Mouse (Mus musculus): Measurements from ENCODE around the gene Zbtb38.

Gene Zbtb38

GRCm38 (mm10) chr9:96752603-96753114 is at the start of gene Zbtb38:
TSS of gene Zbtb38 (minus strand) at chr9:96752831.
- peak; percentile 62 for DNase-seq

DNA sequence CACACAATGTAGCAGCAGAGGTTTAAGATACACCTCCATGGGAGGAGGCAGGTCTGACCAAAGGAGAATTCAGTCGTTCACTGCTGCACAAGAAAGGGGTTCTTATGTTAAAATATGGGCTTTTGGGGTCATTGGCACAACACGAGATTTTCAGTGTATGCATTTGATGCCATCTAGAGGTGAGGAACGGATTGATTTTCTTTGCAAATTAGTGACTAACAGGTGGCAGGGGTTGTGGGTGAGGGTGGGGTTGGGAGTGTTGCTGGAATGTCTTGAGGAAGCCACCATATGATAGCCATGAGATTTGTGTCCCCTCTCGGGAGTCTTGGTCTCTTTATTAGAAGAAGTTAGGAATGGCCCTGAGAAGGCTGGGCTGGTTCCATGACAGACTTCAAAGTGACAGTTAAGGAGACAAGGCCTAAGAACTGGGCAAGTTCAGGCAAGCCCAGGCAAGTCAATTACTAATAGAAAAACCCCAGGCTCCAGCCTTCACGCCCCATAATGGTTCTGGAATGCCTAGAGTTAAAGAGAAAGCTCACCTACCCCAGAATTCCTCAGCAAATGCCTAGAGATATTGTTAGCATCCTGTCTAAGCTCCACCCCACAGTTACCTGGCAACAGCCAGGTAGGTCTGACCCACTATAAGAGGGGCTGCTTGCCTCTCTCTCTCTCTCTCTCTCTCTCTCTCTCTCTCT is 47.6 kb upstream of the Zbtb38 start:
- DNase-seq, result peak; percentile 37

GRCm38 (mm10) chr9:96797311-96797710 is 44.7 kb upstream of the Zbtb38 start:
- DNase-seq, result no peak

GRCm38 (mm10) chr9:96795399-96795928 is 42.8 kb upstream of the Zbtb38 start:
- DNase-seq, result peak; percentile 75

DNA sequence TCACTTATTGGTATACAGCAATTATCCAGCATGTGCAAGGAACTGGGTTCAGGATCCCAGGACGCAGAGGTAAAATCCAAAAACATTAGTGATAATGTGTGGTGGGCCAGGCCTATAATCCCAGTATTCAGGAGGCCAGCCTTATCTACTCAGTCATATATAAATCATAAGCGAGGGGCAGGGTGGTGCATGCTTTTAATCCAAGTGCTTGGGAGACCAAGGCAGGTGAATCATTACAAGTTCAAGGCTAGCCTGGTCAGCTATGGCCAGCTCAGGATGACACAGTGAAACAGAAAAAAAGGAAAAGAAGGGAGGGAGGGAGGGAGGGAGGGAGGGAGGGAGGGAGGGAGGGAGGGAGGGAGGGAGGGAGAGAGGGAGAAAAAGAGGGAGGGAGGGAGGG is 42.0 kb upstream of the Zbtb38 start:
- DNase-seq, result no peak

GRCm38 (mm10) chr9:96792543-96792942 is 39.9 kb upstream of the Zbtb38 start:
- no peak for DNase-seq

DNA sequence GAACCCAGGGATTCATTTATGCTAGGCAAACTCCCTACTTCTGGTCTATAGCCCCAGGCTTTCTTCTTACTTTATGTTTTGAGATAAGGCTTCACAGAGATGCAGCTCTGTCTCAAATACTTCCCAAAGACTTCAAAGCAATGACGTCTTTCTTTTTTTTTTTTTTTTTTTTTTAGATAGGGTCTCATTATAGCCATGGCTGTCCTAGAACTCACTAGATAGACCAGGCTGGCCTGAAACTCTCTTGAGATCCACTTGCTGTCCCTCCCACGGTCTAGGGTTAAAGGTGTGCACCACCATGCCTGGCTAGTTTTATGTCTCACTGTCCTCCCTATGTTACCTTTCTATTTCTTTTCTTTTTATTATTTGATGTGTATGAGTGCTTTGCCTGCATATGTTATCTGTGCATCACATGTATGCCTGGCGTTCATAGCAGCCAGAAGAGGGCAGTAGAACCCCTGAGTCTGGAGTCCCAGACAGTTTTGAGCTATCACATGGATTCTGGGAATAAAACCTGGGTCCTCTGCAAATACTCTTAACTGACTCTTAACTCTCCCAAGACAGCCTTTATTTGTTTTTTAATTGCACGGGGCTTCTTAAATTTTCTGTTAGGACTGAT is 37.9 kb upstream of the Zbtb38 start:
- DNase-seq, result no peak

- DNase-seq, result no peak
Observed at GRCm38 (mm10) chr9:96789906-96790305, 37.3 kb upstream of the Zbtb38 start.

GRCm38 (mm10) chr9:96787797-96788196 is 35.2 kb upstream of the Zbtb38 start:
- DNase-seq, result no peak

DNA sequence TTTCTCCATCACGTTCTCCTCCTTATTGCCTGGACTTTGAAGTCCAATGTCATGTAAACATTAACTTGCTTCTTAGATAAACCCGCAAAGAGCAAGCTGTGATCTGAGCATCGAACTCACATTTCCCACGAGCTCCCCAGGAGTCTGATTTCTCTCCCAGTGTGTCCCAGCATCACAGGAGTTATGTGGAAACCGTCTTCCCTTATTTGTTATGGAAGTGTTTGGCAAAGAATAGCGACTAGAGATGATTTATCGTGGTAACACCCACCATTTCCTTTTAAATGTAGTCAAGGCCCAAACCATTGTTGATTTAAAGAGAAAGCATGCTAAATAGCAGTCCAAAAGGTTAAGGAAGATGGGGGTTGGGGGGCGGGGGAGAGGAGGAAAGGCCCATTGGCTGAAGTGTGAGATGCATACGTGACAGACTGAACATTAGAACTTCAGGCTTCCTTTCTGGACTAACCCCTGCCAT is 33.3 kb upstream of the Zbtb38 start:
- no peak for DNase-seq

DNA sequence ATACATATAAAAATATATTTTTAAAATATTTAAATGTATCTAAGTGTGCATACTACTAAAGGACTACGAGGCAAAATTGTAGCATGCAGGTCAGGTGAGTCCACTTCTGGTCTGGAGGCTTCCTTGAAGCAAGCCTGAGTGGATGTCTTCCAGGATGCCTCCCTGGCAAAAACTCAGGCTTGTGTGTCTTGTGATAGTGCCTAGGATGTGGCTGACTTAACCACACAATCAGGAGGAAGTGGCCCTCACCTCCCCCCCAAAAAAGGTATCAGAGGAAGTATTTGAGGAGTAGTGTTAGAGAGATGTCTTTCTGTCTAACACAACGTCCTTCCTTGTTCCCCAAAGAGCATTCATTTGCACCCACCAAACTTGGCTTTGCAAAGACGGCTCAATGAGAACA is 32.6 kb upstream of the Zbtb38 start:
- DNase-seq, result no peak

DNA sequence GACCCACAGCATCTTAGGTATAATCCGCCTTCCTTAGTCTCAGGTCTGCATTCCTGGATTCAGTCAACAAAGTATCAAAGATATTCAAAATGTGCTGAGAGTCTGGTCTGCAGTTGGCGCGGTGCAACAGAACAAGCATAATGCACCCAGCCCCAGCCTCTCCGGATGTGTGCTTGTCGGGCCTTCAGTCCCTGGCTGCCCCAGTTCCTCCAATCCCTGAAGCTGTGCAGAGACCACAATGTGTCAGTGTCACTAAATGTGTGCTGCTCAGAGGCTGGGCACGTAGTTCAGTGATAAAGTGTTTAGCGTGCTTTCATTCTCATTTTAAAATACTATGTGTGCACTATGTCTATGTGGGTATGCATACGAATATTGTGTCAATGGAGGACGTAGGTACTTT is 31.0 kb upstream of the Zbtb38 start:
- DNase-seq, result no peak

DNA sequence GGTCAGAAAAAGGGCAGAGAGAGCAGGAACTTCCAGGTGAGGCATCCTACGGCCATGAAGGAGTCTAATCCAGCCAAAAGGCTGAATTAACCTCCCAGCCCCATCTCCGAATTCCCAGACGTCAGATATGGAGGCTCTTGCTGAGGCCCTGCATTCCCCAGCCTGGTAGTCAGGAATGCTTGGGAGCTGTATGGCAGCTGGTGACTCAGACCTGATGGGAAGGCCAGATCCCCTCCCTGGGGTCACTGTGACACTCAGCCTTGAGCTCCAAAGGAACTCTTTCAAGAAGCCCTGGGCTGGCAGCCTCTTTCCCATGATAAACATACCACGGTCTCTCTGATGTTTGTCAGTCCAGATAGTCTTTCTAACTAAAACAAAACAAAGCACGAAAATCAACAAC is 30.6 kb upstream of the Zbtb38 start:
- DNase-seq, result no peak

DNA sequence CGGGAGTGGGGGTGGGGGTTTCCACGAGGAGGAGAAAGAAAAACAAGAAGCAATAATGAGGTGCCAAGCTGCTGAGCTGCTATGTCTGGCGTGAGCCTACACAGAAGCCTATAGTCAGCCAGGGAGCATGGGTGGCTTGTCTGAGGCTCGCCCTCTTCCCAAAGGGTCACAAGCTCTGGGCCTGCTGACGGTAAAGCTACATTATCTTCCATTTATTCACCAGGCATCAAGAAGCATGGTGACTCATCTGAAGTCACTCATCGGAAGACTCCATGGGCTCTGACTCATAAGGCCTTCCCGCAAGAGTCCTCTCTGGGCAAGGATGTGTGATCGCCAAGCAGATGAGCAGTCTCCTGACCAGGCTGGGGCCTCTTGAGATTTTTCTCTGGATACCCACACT is 29.4 kb upstream of the Zbtb38 start:
- DNase-seq, result no peak

- DNase-seq, result peak; percentile 49
Observed at GRCm38 (mm10) chr9:96773146-96773545, 20.5 kb upstream of the Zbtb38 start.

DNA sequence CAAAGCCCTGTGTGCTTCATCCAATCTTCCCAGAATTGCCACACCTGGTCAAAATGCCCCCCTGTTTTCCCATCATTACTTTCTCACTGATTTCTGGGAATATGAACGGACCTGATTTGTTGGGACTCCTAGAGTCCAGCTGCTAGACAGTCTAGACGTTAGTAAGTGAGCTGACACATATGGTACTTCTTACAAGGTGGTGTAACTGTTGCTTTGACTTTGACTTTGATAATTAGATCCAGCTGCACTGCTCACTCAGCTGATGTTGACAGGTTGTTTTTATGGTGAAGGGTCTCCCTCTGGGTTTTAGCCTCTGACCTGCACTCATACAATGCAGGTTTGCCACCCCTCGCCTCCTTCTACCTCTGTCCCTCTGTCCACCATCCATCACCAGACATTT is 17.8 kb upstream of the Zbtb38 start:
- DNase-seq, result peak; percentile 67

DNA sequence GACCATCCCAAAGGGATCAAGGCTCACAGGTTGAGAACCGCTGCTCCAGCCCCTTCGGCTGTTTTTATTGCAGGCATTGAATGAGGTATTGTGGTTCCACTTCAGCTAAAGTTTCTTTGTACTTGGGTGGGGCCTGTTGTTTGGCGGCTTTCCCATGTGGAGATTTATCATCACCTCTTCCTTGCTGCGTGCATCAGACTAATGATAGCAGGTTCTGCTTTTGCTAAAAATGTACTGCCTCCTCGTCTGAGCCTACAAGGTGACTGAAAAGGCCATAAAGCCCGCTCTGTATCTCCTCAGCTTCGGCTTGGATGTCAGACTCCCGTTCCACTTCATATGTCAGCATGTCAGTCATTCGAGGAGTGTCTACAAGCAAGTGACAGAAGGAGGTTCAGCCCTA is 17.0 kb upstream of the Zbtb38 start:
- no peak for DNase-seq

- no peak for DNase-seq
Observed at GRCm38 (mm10) chr9:96767874-96768273, 15.2 kb upstream of the Zbtb38 start.

- DNase-seq, result no peak
Observed at GRCm38 (mm10) chr9:96766078-96766477, 13.4 kb upstream of the Zbtb38 start.

- DNase-seq, result no peak
Observed at GRCm38 (mm10) chr9:96765410-96765809, 12.8 kb upstream of the Zbtb38 start.

DNA sequence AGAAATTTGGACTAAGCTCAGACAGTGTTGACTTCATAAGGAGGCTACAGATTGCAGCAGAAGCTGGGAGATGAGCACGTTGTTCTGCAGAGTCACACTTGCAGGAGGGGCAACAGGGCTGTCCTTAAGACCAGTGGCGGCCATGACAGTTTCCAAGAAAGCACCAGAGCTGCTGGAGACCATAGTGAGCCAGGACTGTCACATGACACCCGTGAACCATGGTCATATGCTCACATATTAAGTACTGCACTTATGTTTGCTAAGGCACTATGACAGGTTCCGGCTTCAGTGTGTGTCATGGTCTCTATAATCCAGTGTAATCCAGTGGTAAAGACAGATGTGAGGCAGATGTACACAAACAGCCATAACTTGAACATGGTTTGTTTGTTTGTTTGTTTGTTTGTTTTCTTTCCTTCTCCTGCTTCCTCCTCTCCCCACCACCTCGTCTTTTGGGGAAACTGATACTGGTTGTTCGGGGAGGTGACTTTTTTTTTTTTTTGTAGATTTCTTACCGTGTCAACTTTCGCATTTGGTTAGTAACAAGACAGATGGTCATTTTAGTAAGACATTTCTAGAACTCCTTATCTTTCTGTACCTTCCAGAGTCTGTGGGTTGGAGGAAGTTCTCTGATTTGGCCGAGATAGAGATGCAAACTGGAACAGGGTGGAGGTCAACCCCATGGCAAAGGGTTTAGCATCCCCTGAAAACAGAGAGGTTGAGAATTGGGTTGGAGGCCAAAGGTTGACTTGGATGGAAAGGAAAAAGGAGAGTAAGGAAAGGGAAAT is 11.4 kb upstream of the Zbtb38 start:
- no peak for DNase-seq

DNA sequence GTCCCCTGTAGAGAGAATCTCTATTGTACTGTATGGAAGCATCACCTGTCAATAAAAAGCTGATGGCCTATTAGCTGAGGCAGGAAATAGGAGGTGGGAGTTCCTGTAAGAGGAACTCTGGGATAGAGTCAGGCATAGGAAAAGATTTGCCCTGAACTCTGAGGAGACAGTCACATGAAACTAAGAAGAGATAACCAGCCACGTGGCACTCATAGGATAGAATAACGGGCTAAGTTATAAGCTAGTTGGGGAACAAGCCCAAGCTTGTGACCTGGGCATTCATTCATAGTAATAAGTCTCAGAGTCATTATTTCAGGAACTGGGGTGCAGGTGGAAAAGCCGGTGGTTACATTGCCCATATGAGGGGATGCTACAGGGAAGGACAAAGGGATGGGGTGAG is 10.4 kb upstream of the Zbtb38 start:
- no peak for DNase-seq

All from embryo, embryonic 11 days (tissue).